Mouse (Mus musculus): Measurements from ENCODE around the gene Sash1.

Gene Sash1

GRCm38 (mm10) chr10:8902412-8902811 lies 16.5 kb upstream of the Sash1 start:
- in situ Hi-C loops (cut with MboI; ENCODE audit: low sequenced_read_pairs), result no loop called here

DNA sequence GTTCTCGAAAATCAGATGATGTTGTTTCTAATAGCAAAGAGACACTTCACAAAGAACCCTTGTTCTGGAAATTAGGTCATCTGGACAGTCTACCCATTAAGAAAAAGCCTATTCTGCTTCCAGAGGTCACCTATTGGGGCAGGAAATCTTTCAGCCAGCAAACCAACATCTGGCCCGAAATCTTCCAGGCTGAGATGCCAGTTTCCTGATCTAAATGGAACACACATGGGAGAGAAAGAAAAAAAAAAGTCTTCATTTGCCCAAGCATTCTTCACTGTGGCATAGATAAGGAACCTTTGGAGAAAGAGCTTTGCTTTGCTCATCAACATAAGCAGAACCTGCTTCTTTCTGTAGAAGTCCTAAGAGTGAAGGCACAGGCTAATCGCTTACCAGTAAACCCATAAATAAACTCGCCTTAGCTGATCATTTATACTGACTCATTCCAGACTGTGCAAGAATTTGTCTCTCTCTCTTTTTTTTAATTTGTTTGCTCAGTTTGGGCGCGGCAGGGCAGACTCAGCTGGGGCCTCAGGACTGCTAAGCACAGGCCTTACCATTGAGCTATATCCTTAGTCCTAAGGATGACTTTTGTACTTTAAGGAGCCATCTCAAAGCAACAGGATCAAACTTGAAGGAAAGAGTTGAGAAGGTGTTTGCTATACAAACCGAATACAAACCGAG lies 13.1 kb upstream of the Sash1 start:
- in situ Hi-C loops (cut with MboI; ENCODE audit: low sequenced_read_pairs), result no loop called here

GRCm38 (mm10) chr10:8898099-8898777 lies 12.4 kb upstream of the Sash1 start:
- in situ Hi-C loops (cut with MboI; ENCODE audit: low sequenced_read_pairs), result no loop called here

- in situ Hi-C loops (cut with MboI; ENCODE audit: low sequenced_read_pairs), result no loop called here
These were observed 9.2 kb upstream of the Sash1 start for GRCm38 (mm10) chr10:8894965-8895515.

DNA sequence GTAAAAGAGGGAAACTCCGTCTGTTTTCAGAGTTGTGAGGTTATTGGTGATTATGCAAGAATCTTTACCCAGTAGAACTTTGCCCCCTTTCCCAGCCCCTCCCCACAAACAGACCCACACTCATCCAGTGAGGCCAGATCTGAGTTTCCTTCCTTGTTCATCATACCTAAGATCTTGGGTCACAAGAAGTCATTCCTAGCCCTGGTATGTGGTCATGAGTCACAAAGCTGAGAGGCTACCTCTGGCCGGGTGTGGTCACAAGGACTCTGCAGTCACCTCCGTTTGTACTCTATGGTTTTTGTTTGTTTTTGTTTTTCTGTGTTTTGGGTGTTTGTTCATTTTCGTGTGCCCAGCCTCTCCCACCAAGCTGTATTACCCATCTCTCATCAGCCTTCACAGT lies 4.6 kb upstream of the Sash1 start:
- in situ Hi-C loops (cut with MboI; ENCODE audit: low sequenced_read_pairs), result no loop called here

DNA sequence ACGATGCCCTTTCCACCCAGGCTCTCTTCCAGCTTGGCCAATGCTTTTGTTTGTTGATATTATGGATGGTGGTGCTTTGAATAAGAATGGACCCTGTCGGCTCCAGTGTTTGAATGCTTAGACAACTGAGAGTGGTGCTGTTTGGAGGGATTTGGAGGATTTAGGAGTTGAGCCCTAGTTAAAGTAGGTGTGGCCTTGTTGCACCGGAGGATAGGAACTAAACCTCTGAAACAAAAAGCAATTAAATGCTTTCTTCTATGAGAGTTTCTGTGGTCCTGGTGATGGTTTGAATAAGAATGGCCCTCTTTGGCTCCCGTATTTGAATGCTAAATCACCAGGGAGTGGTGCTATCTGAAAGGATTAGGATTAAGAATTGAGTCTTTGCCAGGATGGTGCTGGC lies 3.5 kb upstream of the Sash1 start:
- in situ Hi-C loops (cut with MboI; ENCODE audit: low sequenced_read_pairs), result no loop called here

DNA sequence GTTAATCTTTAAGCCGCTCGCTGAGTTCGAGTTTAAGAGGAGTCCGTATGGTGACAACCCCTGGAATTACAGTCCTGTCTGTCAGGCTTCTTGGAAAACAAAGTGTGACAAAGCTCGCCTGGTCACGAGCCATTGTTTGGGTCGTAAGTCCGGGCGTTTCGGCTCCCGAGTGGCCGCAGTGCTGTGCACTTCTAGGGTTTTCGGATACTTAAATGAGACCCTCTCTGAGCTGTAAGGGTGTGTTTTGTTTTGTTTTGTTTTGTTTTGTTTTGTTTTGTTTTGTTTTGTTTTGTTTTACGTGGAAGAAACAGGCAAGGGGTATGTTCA lies 621 bp upstream of the Sash1 start:
- in situ Hi-C loops (cut with MboI; ENCODE audit: low sequenced_read_pairs), result no loop called here

DNA sequence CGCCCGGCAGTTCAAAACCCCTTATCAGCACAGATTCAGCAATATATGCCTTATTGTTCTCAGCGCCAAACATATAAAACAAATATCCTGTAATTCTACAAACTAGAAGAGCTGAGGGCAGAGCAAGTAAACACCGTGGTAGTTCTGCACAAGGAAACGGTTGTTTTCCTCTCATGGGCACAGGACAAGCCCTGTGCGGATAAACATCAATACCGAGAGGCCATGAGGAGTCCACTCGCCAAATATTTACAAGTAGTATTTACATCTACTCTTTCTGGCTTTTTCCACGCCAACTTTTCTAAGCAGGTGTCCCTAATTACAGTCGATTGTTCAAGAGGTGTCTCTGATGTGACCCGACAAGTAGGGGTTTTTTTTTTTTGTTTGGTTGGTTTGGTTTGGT lies 669 bp downstream of the Sash1 start:
- in situ Hi-C loops (cut with MboI; ENCODE audit: low sequenced_read_pairs), result no loop called here

DNA sequence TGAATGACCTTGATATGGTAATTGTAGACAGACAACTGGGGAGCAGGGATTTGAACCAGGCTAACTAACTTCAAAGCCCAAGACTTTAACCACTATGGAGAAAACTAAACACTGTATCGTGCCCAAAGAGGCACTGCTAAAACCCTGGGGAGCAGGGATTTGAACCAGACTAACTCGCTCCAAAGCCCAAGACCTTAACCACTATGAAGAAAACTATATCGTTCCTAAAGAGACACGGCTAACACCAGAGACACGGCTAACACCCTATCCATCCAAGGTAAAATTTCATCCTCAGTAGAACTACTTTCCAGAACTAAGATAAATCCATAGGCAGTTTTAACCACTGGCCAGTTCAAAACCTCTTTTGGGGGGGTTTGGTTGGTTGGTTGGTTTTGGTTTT lies 1.3 kb downstream of the Sash1 start:
- in situ Hi-C loops (cut with MboI; ENCODE audit: low sequenced_read_pairs), result no loop called here

GRCm38 (mm10) chr10:8883686-8884085 lies 2.2 kb downstream of the Sash1 start:
- in situ Hi-C loops (cut with MboI; ENCODE audit: low sequenced_read_pairs), result no loop called here

- in situ Hi-C loops (cut with MboI; ENCODE audit: low sequenced_read_pairs), result no loop called here
These were observed 4.1 kb downstream of the Sash1 start for GRCm38 (mm10) chr10:8881736-8882135.

DNA sequence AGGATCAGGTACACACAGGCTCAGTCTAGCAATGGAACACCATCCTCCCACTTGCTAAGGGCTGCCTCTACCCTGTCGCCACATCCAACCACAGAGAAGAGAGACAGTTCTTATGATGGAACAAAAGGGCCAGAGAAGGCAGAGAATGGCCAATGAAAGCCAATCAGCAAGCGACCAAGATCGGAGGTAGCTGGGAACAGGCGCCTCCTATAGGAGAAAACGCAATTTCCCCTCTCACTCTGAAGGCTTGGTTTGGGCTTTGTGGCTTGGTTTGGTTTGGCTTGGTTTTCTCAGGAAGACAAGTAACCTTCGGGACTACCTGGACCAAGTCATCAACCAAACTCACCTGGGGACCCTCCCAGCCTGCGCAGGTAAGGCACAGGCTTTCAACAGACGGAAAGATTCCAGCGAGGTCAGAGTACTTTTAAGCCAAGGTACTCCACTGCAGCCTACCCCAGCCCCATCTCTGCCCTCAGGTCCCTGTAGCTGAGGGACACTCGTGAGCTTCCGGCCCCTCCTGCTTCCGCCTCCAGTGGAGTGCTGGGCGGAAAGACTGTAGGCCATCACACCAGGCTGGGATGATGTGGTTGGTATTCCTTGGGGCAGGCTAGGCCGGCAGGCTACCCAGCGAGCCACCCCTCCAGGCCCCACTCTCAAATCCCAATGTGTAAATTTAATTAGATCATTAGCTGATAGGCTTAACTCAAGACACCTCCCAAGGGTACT lies 4.8 kb downstream of the Sash1 start:
- in situ Hi-C loops (cut with MboI; ENCODE audit: low sequenced_read_pairs), result no loop called here

GRCm38 (mm10) chr10:8878824-8879223 lies 7.0 kb downstream of the Sash1 start:
- in situ Hi-C loops (cut with MboI; ENCODE audit: low sequenced_read_pairs), result no loop called here

DNA sequence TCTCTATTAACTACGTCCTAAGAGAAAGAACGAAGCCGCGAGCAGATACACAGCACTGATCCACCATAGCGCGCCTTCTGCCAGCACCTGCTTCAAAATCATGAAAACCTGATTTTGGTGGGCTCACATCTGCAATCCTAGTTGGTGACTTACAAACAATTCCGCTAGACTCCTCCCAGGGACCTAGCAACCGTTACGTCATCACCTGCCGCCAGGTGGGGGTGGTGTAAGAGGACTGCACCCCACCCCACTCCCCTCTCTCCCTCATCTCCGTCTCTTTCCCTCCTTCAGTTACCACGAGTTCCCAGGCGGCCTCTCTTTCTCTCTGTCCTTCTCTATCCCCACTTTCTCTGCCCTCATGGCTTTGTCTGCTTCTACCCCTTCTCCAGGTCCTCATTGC lies 7.5 kb downstream of the Sash1 start:
- in situ Hi-C loops (cut with MboI; ENCODE audit: low sequenced_read_pairs), result no loop called here

- in situ Hi-C loops (cut with MboI; ENCODE audit: low sequenced_read_pairs), result no loop called here
These were observed 12.1 kb downstream of the Sash1 start for GRCm38 (mm10) chr10:8873631-8874370.

DNA sequence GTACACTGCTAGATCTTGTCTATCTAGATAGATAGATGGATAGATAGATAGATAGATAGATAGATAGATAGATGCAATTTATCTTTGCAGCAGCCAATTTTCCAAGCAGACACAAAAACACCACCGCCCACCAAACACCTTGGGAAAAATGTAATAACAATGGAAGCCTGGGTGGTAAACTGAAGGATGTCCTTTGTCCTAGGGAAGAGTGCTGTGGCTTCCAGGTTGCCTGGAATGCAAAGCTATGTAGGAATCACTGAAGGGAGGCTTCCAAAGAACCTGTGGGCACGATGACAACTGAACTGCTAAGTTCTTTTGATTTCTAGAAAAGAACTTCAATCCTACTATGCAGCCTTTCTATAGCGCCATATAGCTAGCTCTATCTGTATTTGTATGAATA lies 13.1 kb downstream of the Sash1 start:
- in situ Hi-C loops (cut with MboI; ENCODE audit: low sequenced_read_pairs), result no loop called here

DNA sequence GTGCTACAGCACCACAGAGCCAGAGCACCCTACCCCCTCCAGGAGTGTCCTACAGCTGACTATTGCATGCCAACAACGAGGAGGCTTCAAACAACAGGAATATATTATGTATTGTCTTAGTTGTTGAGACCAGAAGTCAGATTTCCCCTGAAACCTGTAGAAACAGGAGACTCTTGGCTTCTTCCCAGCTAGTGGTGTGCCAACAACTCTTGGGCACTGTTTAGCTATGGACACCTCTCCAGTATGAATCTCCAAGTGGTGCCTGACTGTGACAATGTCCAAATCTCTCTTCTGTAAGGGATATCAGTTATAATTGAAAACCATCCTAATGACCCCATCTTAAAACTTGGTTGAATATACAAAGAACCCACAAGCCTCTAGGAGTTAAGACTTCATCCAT lies 13.9 kb downstream of the Sash1 start:
- in situ Hi-C loops (cut with MboI; ENCODE audit: low sequenced_read_pairs), result no loop called here

- in situ Hi-C loops (cut with MboI; ENCODE audit: low sequenced_read_pairs), result no loop called here
These were observed 15.5 kb downstream of the Sash1 start for GRCm38 (mm10) chr10:8870368-8870767.

- in situ Hi-C loops (cut with MboI; ENCODE audit: low sequenced_read_pairs), result no loop called here
These were observed 19.7 kb downstream of the Sash1 start for GRCm38 (mm10) chr10:8866062-8866642.

DNA sequence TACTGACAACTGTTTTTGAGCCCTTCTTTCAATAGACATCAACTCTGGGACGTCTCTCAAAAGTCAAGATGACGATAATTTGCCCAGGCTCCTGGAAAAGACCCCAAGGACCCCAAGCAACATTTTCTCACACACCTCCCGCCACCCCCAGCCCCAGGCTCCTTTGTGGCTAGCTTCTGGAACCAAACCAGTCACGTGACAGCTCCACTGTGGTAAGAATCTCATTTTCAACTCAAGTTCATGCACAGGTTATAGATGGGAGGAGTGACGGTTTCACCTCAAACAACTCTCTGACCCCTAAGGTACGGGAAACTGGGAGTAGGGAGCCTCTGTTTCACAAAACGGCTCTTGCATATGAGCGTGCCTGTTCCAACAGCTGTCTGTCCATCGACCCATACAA lies 25.2 kb downstream of the Sash1 start:
- in situ Hi-C loops (cut with MboI; ENCODE audit: low sequenced_read_pairs), result no loop called here

- in situ Hi-C loops (cut with MboI; ENCODE audit: low sequenced_read_pairs), result no loop called here
These were observed 27.2 kb downstream of the Sash1 start for GRCm38 (mm10) chr10:8858718-8859117.

Data from CH12F3 (cell line).